Mouse (Mus musculus): ENCODE measurements around the gene Sfxn4. TPM values are rescaled to one million over a fixed set of nuclear protein-coding genes. Genes with fewer than 3 reads are reported as not detected.

Gene Sfxn4
- total RNA-seq, 1 experiment, result 1.2 TPM

GRCm38 (mm10) chr19:60903139-60903538 lies 41.9 kb upstream of the Sfxn4 start:
- in situ Hi-C loops (cut with MboI; ENCODE audit: low sequenced_read_pairs in 2 of 2, unreplicated experiment in 2 of 2), result no loop called here
- no peak overlapping the region for H3K27ac ChIP-seq (ENCODE audit: insufficient read depth, low read depth, low read length, poor library complexity, severe bottlenecking)
- no peaks in the 10 kb centered on the region for H3K4me1 ChIP-seq (ENCODE audit: control insufficient read depth in 2 of 2, insufficient read depth in 2 of 2, low read length in 2 of 2, poor library complexity in 1 of 2)
- TF ChIP-seq CHD2 (IDR thresholded peaks at IDR 0.05; ENCODE audit: low read depth, low read length) (no peak), ZNF384 (IDR thresholded peaks at IDR 0.05; ENCODE audit: low read depth, low read length) (no peak), MAFK (IDR thresholded peaks at IDR 0.05; ENCODE audit: insufficient read depth, low read depth, low read length) (no peak), HCFC1 (IDR thresholded peaks at IDR 0.05; ENCODE audit: borderline replicate concordance, insufficient read depth, low read length) (no peak), ZC3H11A (IDR thresholded peaks at IDR 0.05; ENCODE audit: borderline replicate concordance, low read depth, low read length) (no peak)
- no peaks in the 10 kb centered on the region for H3K36me3 ChIP-seq (ENCODE audit: control insufficient read depth, insufficient read depth, low read length, poor library complexity, severe bottlenecking)
- H3K4me3 ChIP-seq (ENCODE audit: insufficient read depth in 1 of 2, low read depth in 1 of 2, low read length in 2 of 2, poor library complexity in 1 of 2, severe bottlenecking in 1 of 2), result no peak overlapping the region
- H3K9ac ChIP-seq (ENCODE audit: insufficient read depth, low read depth, low read length, poor library complexity, severe bottlenecking), result no peak overlapping the region
- no peaks in the 10 kb centered on the region for H3K9me3 ChIP-seq (ENCODE audit: control insufficient read depth, insufficient read depth, low read depth, low read length)
- DNase-seq (ENCODE audit: low read depth, low spot score), result no peak

GRCm38 (mm10) chr19:60895251-60895880 lies 34.1 kb upstream of the Sfxn4 start:
- TF ChIP-seq HCFC1 (IDR thresholded peaks at IDR 0.05; ENCODE audit: borderline replicate concordance, insufficient read depth, low read length) (no peak), CHD2 (IDR thresholded peaks at IDR 0.05; ENCODE audit: low read depth, low read length) (no peak), ZC3H11A (IDR thresholded peaks at IDR 0.05; ENCODE audit: borderline replicate concordance, low read depth, low read length) (no peak), MAFK (IDR thresholded peaks at IDR 0.05; ENCODE audit: insufficient read depth, low read depth, low read length) (no peak), ZNF384 (IDR thresholded peaks at IDR 0.05; ENCODE audit: low read depth, low read length) (no peak)
- Histone ChIP-seq H3K27ac (ENCODE audit: insufficient read depth, low read depth, low read length, poor library complexity, severe bottlenecking) (no peak overlapping the region), H3K4me1 (ENCODE audit: control insufficient read depth in 2 of 2, insufficient read depth in 2 of 2, low read length in 2 of 2, poor library complexity in 1 of 2) (no peaks in the 10 kb centered on the region), H3K4me3 (ENCODE audit: insufficient read depth in 1 of 2, low read depth in 1 of 2, low read length in 2 of 2, poor library complexity in 1 of 2, severe bottlenecking in 1 of 2) (no peak overlapping the region), H3K9ac (ENCODE audit: insufficient read depth, low read depth, low read length, poor library complexity, severe bottlenecking) (no peak overlapping the region), H3K9me3 (ENCODE audit: control insufficient read depth, insufficient read depth, low read depth, low read length) (no peaks in the 10 kb centered on the region), H3K36me3 (ENCODE audit: control insufficient read depth, insufficient read depth, low read length, poor library complexity, severe bottlenecking) (no peaks in the 10 kb centered on the region)
- DNase-seq (ENCODE audit: low read depth, low spot score), result no peak
- in situ Hi-C loops (cut with MboI; ENCODE audit: low sequenced_read_pairs in 2 of 2, unreplicated experiment in 2 of 2), result no loop called here

GRCm38 (mm10) chr19:60891934-60892547 lies 30.8 kb upstream of the Sfxn4 start:
- peak; percentile 55 for DNase-seq (ENCODE audit: low read depth, low spot score)
- in situ Hi-C loops (cut with MboI; ENCODE audit: low sequenced_read_pairs in 2 of 2, unreplicated experiment in 2 of 2), result no loop called here
- H3K4me3 ChIP-seq (ENCODE audit: insufficient read depth in 1 of 2, low read depth in 1 of 2, low read length in 2 of 2, poor library complexity in 1 of 2, severe bottlenecking in 1 of 2), result no peak overlapping the region

GRCm38 (mm10) chr19:60891123-60891470 lies 29.8 kb upstream of the Sfxn4 start:
- Histone ChIP-seq H3K9me3 (ENCODE audit: control insufficient read depth, insufficient read depth, low read depth, low read length) (no peaks in the 10 kb centered on the region), H3K4me3 (ENCODE audit: insufficient read depth in 1 of 2, low read depth in 1 of 2, low read length in 2 of 2, poor library complexity in 1 of 2, severe bottlenecking in 1 of 2) (0 out of 4 replicates have a peak overlapping the region, but pooled peaks of 1 of the 2 experiments have one; percentile 15), H3K27ac (ENCODE audit: insufficient read depth, low read depth, low read length, poor library complexity, severe bottlenecking) (no peak overlapping the region), H3K9ac (ENCODE audit: insufficient read depth, low read depth, low read length, poor library complexity, severe bottlenecking) (no peak overlapping the region), H3K4me1 (ENCODE audit: control insufficient read depth in 2 of 2, insufficient read depth in 2 of 2, low read length in 2 of 2, poor library complexity in 1 of 2) (no peaks in the 10 kb centered on the region), H3K36me3 (ENCODE audit: control insufficient read depth, insufficient read depth, low read length, poor library complexity, severe bottlenecking) (no peaks in the 10 kb centered on the region)
- no peak for TF ChIP-seq HCFC1 (IDR thresholded peaks at IDR 0.05; ENCODE audit: borderline replicate concordance, insufficient read depth, low read length)
- no peak for TF ChIP-seq ZC3H11A (IDR thresholded peaks at IDR 0.05; ENCODE audit: borderline replicate concordance, low read depth, low read length)
- TF ChIP-seq MAFK (IDR thresholded peaks at IDR 0.05; ENCODE audit: insufficient read depth, low read depth, low read length), result no peak
- no peak for TF ChIP-seq CHD2 (IDR thresholded peaks at IDR 0.05; ENCODE audit: low read depth, low read length)
- TF ChIP-seq ZNF384 (IDR thresholded peaks at IDR 0.05; ENCODE audit: low read depth, low read length), result no peak
- in situ Hi-C loops (cut with MboI; ENCODE audit: low sequenced_read_pairs in 2 of 2, unreplicated experiment in 2 of 2), result no loop called here
- DNase-seq (ENCODE audit: low read depth, low spot score), result no peak

More at GRCm38 (mm10) chr19:60891934-60892547, 30.8 kb upstream of the Sfxn4 start:
- Histone ChIP-seq H3K9me3 (ENCODE audit: control insufficient read depth, insufficient read depth, low read depth, low read length) (no peaks in the 10 kb centered on the region), H3K9ac (ENCODE audit: insufficient read depth, low read depth, low read length, poor library complexity, severe bottlenecking) (no peak overlapping the region), H3K4me1 (ENCODE audit: control insufficient read depth in 2 of 2, insufficient read depth in 2 of 2, low read length in 2 of 2, poor library complexity in 1 of 2) (no peaks in the 10 kb centered on the region), H3K27ac (ENCODE audit: insufficient read depth, low read depth, low read length, poor library complexity, severe bottlenecking) (no peak overlapping the region), H3K36me3 (ENCODE audit: control insufficient read depth, insufficient read depth, low read length, poor library complexity, severe bottlenecking) (no peaks in the 10 kb centered on the region)
- TF ChIP-seq HCFC1 (IDR thresholded peaks at IDR 0.05; ENCODE audit: borderline replicate concordance, insufficient read depth, low read length) (no peak), ZC3H11A (IDR thresholded peaks at IDR 0.05; ENCODE audit: borderline replicate concordance, low read depth, low read length) (no peak), MAFK (IDR thresholded peaks at IDR 0.05; ENCODE audit: insufficient read depth, low read depth, low read length) (no peak), ZNF384 (IDR thresholded peaks at IDR 0.05; ENCODE audit: low read depth, low read length) (no peak), CHD2 (IDR thresholded peaks at IDR 0.05; ENCODE audit: low read depth, low read length) (no peak)

Data from ES-E14 (cell line).